Mouse (Mus musculus): ENCODE results near the gene Gm45717. TPM values are rescaled to one million over a fixed set of nuclear protein-coding genes. Genes with fewer than 3 reads are reported as not detected.

Gm45717 gene
- polyA plus RNA-seq, 1 experiment from 2014 or later = not detected

DNA sequence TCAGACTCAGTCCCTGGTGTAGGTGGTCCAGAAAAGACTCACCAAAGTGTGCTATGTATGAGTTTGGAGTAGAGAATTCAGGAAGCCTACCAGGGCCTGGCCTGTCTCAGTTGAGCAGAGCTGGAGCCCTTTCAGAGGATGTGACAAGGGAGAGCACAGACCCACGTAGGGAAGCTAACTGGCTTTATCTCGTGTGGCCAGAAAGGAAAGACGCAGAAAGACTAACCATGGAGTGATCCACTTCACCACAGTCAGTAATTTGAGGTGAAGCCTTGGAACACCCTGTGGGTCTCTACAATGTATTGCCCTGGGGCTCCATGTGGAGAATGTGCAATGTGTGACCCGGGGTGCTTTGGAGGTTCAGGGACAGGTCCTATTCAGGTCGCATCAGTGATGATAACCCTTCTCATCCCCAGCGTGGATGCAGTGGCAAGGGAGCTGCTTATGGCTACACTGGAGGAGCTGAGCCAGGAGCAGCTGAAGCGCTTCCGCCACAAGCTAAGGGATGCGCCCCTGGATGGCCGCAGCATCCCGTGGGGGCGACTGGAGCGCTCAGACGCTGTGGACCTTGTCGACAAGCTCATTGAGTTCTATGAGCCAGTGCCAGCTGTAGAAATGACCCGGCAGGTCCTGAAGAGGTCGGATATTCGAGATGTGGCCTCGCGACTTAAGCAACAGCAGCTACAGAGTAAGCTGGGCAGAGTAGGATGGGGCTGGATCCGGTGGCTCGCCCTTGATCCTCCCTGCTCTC is 34.3 kb downstream of the Gm45717 start:
- Histone ChIP-seq H3K4me3 (ENCODE audit: low read depth, low read length) (no peak overlapping the region), H3K36me3 (ENCODE audit: control insufficient read depth, insufficient read depth, low read length) (no peaks in the 10 kb centered on the region), H3K27ac (ENCODE audit: low read depth, low read length) (no peak overlapping the region), H3K9me3 (ENCODE audit: control insufficient read depth, low read length) (no peaks in the 10 kb centered on the region), H3K27me3 (ENCODE audit: control insufficient read depth, insufficient read depth, low read length) (peaks cover 44% of the 10 kb centered on the region), H3K4me1 (ENCODE audit: control insufficient read depth, insufficient read depth, low read length) (peaks cover 12% of the 10 kb centered on the region), H3K4me2 (no peak overlapping the region), H3K9ac (ENCODE audit: low read length) (no peak overlapping the region)
- WGBS = 26% methylated on average over 22 of the region's 22 CpGs
- ATAC-seq (ENCODE audit: low FRiP score) (no peak), DNase-seq (ENCODE audit: low spot score, missing footprints) (peak; percentile 87)

- H3K27me3 ChIP-seq (ENCODE audit: control insufficient read depth, insufficient read depth, low read length) = peaks cover 44% of the 10 kb centered on the region
- no peak within 1 kb of the TSS for H3K27ac ChIP-seq (ENCODE audit: low read depth, low read length)
- H3K9ac ChIP-seq (ENCODE audit: low read length) = no peak within 1 kb of the TSS
- ATAC-seq (ENCODE audit: low FRiP score) (no peak), DNase-seq (ENCODE audit: low spot score, missing footprints) (peak; percentile 2)
- no peaks in the 10 kb centered on the region for H3K36me3 ChIP-seq (ENCODE audit: control insufficient read depth, insufficient read depth, low read length)
- H3K4me3 ChIP-seq (ENCODE audit: low read depth, low read length) = no peak within 1 kb of the TSS
- no peak within 1 kb of the TSS for H3K4me2 ChIP-seq
- H3K9me3 ChIP-seq (ENCODE audit: control insufficient read depth, low read length) = no peaks in the 10 kb centered on the region
- WGBS = 73% methylated on average over 8 of the region's 8 CpGs
- peaks cover 12% of the 10 kb centered on the region for H3K4me1 ChIP-seq (ENCODE audit: control insufficient read depth, insufficient read depth, low read length)
Observed at GRCm38 (mm10) chr7:140920418-140921029, 35.2 kb downstream of the Gm45717 start, which contains the start of gene Nlrp6. TSS of gene Nlrp6 (plus strand) at chr7:140920902.

DNA sequence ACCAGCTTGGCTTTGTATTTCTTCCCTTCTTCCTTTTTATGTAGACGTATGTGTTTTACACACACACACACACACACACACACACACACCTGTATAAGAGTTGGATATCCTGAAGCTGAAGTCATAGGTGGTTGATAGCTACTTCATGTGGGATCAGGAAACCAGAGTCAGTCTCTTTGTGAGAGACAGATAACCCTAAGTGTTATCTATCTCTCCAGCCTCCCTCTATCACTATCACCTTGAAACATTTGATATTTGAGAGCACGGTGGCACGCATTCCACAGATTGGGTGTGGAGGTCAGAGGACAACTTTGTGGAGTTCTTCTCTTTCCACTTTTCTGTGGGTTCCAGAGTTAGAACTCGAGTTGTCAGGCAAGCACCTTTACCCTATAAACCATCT is 35.8 kb downstream of the Gm45717 start:
- no peak for ATAC-seq (ENCODE audit: low FRiP score)
- H3K4me2 ChIP-seq = no peak overlapping the region
- no peaks in the 10 kb centered on the region for H3K36me3 ChIP-seq (ENCODE audit: control insufficient read depth, insufficient read depth, low read length)
- no peak overlapping the region for H3K9ac ChIP-seq (ENCODE audit: low read length)
- no peak overlapping the region for H3K4me3 ChIP-seq (ENCODE audit: low read depth, low read length)
- 80% methylated on average over 4 of the region's 4 CpGs for WGBS
- peaks cover 44% of the 10 kb centered on the region for H3K27me3 ChIP-seq (ENCODE audit: control insufficient read depth, insufficient read depth, low read length)
- DNase-seq (ENCODE audit: low spot score, missing footprints) = peak; percentile 53
- no peaks in the 10 kb centered on the region for H3K9me3 ChIP-seq (ENCODE audit: control insufficient read depth, low read length)
- H3K4me1 ChIP-seq (ENCODE audit: control insufficient read depth, insufficient read depth, low read length) = peaks cover 12% of the 10 kb centered on the region
- H3K27ac ChIP-seq (ENCODE audit: low read depth, low read length) = no peak overlapping the region

- Histone ChIP-seq H3K36me3 (ENCODE audit: control insufficient read depth, insufficient read depth, low read length) (no peaks in the 10 kb centered on the region), H3K27ac (ENCODE audit: low read depth, low read length) (no peak overlapping the region), H3K9me3 (ENCODE audit: control insufficient read depth, low read length) (no peaks in the 10 kb centered on the region), H3K4me1 (ENCODE audit: control insufficient read depth, insufficient read depth, low read length) (no peaks in the 10 kb centered on the region), H3K9ac (ENCODE audit: low read length) (no peak overlapping the region), H3K4me3 (ENCODE audit: low read depth, low read length) (no peak overlapping the region), H3K27me3 (ENCODE audit: control insufficient read depth, insufficient read depth, low read length) (no peaks in the 10 kb centered on the region; the same call in 1 of the 2 replicates), H3K4me2 (no peak overlapping the region)
- DNase-seq (ENCODE audit: low spot score, missing footprints) (no peak), ATAC-seq (ENCODE audit: low FRiP score) (no peak)
- WGBS = 87% methylated on average over 8 of the region's 8 CpGs
Observed at GRCm38 (mm10) chr7:140914031-140914690, 41.6 kb downstream of the Gm45717 start.

DNA sequence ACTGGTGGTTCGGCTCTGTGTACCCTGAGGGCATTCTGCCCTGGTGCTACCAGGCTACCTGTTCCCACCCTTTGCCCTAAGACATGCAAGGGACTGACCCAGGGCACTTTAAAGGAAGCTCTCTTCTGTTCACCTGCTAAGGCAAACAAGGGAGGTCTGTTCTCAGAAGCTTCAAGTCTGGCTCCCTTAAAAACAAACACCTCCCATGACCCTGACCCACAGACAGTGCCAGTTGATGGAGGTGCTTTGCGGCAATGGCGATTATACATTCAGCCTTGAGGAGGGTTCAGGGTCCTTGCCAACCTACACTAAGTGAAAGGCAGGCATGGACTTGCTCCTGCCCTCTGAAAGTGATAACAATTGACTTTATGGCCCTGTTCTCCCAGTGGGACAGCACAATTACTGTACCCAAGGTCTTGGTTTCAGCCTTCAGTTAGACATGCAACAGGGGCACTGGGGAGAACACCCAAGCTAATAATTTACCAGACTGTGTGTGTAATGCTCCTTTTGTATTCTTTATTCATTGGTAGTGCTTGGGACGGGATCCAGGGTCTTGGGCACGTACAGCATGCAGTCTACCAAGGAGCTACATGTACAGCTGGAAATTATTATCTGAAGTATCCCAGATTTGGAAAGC is 42.8 kb downstream of the Gm45717 start:
- Histone ChIP-seq H3K9me3 (ENCODE audit: control insufficient read depth, low read length) (no peaks in the 10 kb centered on the region), H3K27ac (ENCODE audit: low read depth, low read length) (no peak overlapping the region), H3K4me3 (ENCODE audit: low read depth, low read length) (no peak overlapping the region), H3K4me1 (ENCODE audit: control insufficient read depth, insufficient read depth, low read length) (0 out of 2 replicates have a peak, but pooled peaks cover 2% of the 10 kb centered on the region), H3K9ac (ENCODE audit: low read length) (no peak overlapping the region), H3K27me3 (ENCODE audit: control insufficient read depth, insufficient read depth, low read length) (no peaks in the 10 kb centered on the region), H3K36me3 (ENCODE audit: control insufficient read depth, insufficient read depth, low read length) (no peaks in the 10 kb centered on the region), H3K4me2 (no peak overlapping the region)
- 76% methylated on average over 5 of the region's 5 CpGs for WGBS
- no peak for ATAC-seq (ENCODE audit: low FRiP score)
- DNase-seq (ENCODE audit: low spot score, missing footprints) = no peak

GRCm38 (mm10) chr7:140912293-140912692 is 43.4 kb downstream of the Gm45717 start:
- Histone ChIP-seq H3K4me1 (ENCODE audit: control insufficient read depth, insufficient read depth, low read length) (0 out of 2 replicates have a peak, but pooled peaks cover 2% of the 10 kb centered on the region), H3K27ac (ENCODE audit: low read depth, low read length) (no peak overlapping the region), H3K36me3 (ENCODE audit: control insufficient read depth, insufficient read depth, low read length) (no peaks in the 10 kb centered on the region), H3K9me3 (ENCODE audit: control insufficient read depth, low read length) (no peaks in the 10 kb centered on the region), H3K4me2 (no peak overlapping the region), H3K27me3 (ENCODE audit: control insufficient read depth, insufficient read depth, low read length) (no peaks in the 10 kb centered on the region), H3K9ac (ENCODE audit: low read length) (no peak overlapping the region), H3K4me3 (ENCODE audit: low read depth, low read length) (no peak overlapping the region)
- WGBS = 69% methylated on average over 3 of the region's 3 CpGs
- no peak for ATAC-seq (ENCODE audit: low FRiP score)
- DNase-seq (ENCODE audit: low spot score, missing footprints) = no peak

GRCm38 (mm10) chr7:140908634-140909107 is 47.1 kb downstream of the Gm45717 start:
- H3K9me3 ChIP-seq (ENCODE audit: control insufficient read depth, low read length) = no peaks in the 10 kb centered on the region
- DNase-seq (ENCODE audit: low spot score, missing footprints) = peak; percentile 95
- H3K4me3 ChIP-seq (ENCODE audit: low read depth, low read length) = peak overlapping the region; percentile 31
- peak overlapping the region; percentile 64 for H3K4me2 ChIP-seq
- H3K27ac ChIP-seq (ENCODE audit: low read depth, low read length) = no peak overlapping the region
- H3K4me1 ChIP-seq (ENCODE audit: control insufficient read depth, insufficient read depth, low read length) = 0 out of 2 replicates have a peak, but pooled peaks cover 2% of the 10 kb centered on the region
- H3K9ac ChIP-seq (ENCODE audit: low read length) = peak overlapping the region; percentile 47
- 2% methylated on average over 19 of the region's 19 CpGs for WGBS
- H3K36me3 ChIP-seq (ENCODE audit: control insufficient read depth, insufficient read depth, low read length) = no peaks in the 10 kb centered on the region
- no peaks in the 10 kb centered on the region for H3K27me3 ChIP-seq (ENCODE audit: control insufficient read depth, insufficient read depth, low read length)
- peak; percentile 88 for ATAC-seq (ENCODE audit: low FRiP score)

GRCm38 (mm10) chr7:140908181-140908580 is 47.6 kb downstream of the Gm45717 start:
- H3K27me3 ChIP-seq (ENCODE audit: control insufficient read depth, insufficient read depth, low read length) = no peaks in the 10 kb centered on the region
- no peak overlapping the region for H3K27ac ChIP-seq (ENCODE audit: low read depth, low read length)
- H3K4me1 ChIP-seq (ENCODE audit: control insufficient read depth, insufficient read depth, low read length) = 0 out of 2 replicates have a peak, but pooled peaks cover 2% of the 10 kb centered on the region
- no peak overlapping the region for H3K4me3 ChIP-seq (ENCODE audit: low read depth, low read length)
- WGBS = 52% methylated on average over 7 of the region's 7 CpGs
- no peak overlapping the region for H3K4me2 ChIP-seq
- DNase-seq (ENCODE audit: low spot score, missing footprints) (no peak), ATAC-seq (ENCODE audit: low FRiP score) (no peak)
- no peaks in the 10 kb centered on the region for H3K36me3 ChIP-seq (ENCODE audit: control insufficient read depth, insufficient read depth, low read length)
- no peaks in the 10 kb centered on the region for H3K9me3 ChIP-seq (ENCODE audit: control insufficient read depth, low read length)
- no peak overlapping the region for H3K9ac ChIP-seq (ENCODE audit: low read length)
